Mouse (Mus musculus): ENCODE data around the gene Snupn. TPM values are rescaled to one million over a fixed set of nuclear protein-coding genes. Genes with fewer than 3 reads are reported as not detected.
A peak's percentile ranks its signal among the peaks of the same experiment; 100 is the strongest.
"Not testable (repeated sequence)": the region's sequence is repeated elsewhere in the genome, so short reads cannot be mapped to it uniquely, and the experiment has no call there.

Gene Snupn
- polyA plus RNA-seq, 1 experiment, result 7.7 TPM

- H3K79me2 ChIP-seq (ENCODE audit: control insufficient read depth, insufficient read depth), result peaks cover 59% of the 10 kb centered on the region
- H3K36me3 ChIP-seq (ENCODE audit: control insufficient read depth, insufficient read depth), result no peaks in the 10 kb centered on the region
- peak overlapping the region; percentile 61 for H3K4me3 ChIP-seq (ENCODE audit: insufficient read depth, poor library complexity, severe bottlenecking)
- H3K27me3 ChIP-seq (ENCODE audit: control insufficient read depth, insufficient read depth, insufficient read length), result no peaks in the 10 kb centered on the region
- H3K79me3 ChIP-seq (ENCODE audit: low read depth), result peaks cover 40% of the 10 kb centered on the region
- H3ac ChIP-seq (ENCODE audit: control insufficient read depth, insufficient read length, low read depth), result peak overlapping the region; percentile 62
- no peak for TF ChIP-seq MYOG (IDR thresholded peaks at IDR 0.05; ENCODE audit: control insufficient read depth, extremely low read depth, insufficient read length)
- no peak for TF ChIP-seq MYOD1 (IDR thresholded peaks at IDR 0.05; ENCODE audit: control insufficient read depth, insufficient read length, low read depth)
- TF ChIP-seq MAX (IDR thresholded peaks at IDR 0.05), result no peak
- no peak for TF ChIP-seq CEBPB (IDR thresholded peaks at IDR 0.05; ENCODE audit: low read depth)
- TF ChIP-seq USF1 (IDR thresholded peaks at IDR 0.05; ENCODE audit: low read depth), result no peak
- TF ChIP-seq FOSL1 (IDR thresholded peaks at IDR 0.05; ENCODE audit: insufficient read depth, low read length, poor library complexity, severe bottlenecking), result no peak
- TF ChIP-seq CTCF (IDR thresholded peaks at IDR 0.05; ENCODE audit: control insufficient read depth, insufficient read depth, insufficient read length), result no peak
Observed at GRCm38 (mm10) chr9:56996028-56996346, 45.3 kb downstream of the Snupn start.

- not testable (repeated sequence) for H3K36me3 ChIP-seq (ENCODE audit: control insufficient read depth, insufficient read depth); H3K4me3 ChIP-seq (ENCODE audit: insufficient read depth, poor library complexity, severe bottlenecking); H3K27me3 ChIP-seq (ENCODE audit: control insufficient read depth, insufficient read depth, insufficient read length); H3ac ChIP-seq (ENCODE audit: control insufficient read depth, insufficient read length, low read depth)
- H3K79me2 ChIP-seq (ENCODE audit: control insufficient read depth, insufficient read depth), result peaks cover 72% of the 10 kb centered on the region
- H3K79me3 ChIP-seq (ENCODE audit: low read depth), result peaks cover 46% of the 10 kb centered on the region
Observed at GRCm38 (mm10) chr9:56997206-56997605, 46.5 kb downstream of the Snupn start.

- Histone ChIP-seq H3ac (ENCODE audit: control insufficient read depth, insufficient read length, low read depth) (no peak overlapping the region), H3K4me3 (ENCODE audit: insufficient read depth, poor library complexity, severe bottlenecking) (no peak overlapping the region), H3K79me3 (ENCODE audit: low read depth) (peaks cover 69% of the 10 kb centered on the region), H3K27me3 (ENCODE audit: control insufficient read depth, insufficient read depth, insufficient read length) (no peaks in the 10 kb centered on the region), H3K79me2 (ENCODE audit: control insufficient read depth, insufficient read depth) (peaks cover 100% of the 10 kb centered on the region), H3K36me3 (ENCODE audit: control insufficient read depth, insufficient read depth) (peaks cover 3% of the 10 kb centered on the region)
- TF ChIP-seq CTCF (IDR thresholded peaks at IDR 0.05; ENCODE audit: control insufficient read depth, insufficient read depth, insufficient read length) (no peak), CEBPB (IDR thresholded peaks at IDR 0.05; ENCODE audit: low read depth) (no peak), USF1 (IDR thresholded peaks at IDR 0.05; ENCODE audit: low read depth) (no peak), MYOG (IDR thresholded peaks at IDR 0.05; ENCODE audit: control insufficient read depth, extremely low read depth, insufficient read length) (no peak), FOSL1 (IDR thresholded peaks at IDR 0.05; ENCODE audit: insufficient read depth, low read length, poor library complexity, severe bottlenecking) (no peak), MAX (IDR thresholded peaks at IDR 0.05) (no peak), MYOD1 (IDR thresholded peaks at IDR 0.05; ENCODE audit: control insufficient read depth, insufficient read length, low read depth) (no peak)
Observed at GRCm38 (mm10) chr9:57003011-57003410, 52.3 kb downstream of the Snupn start.

- Histone ChIP-seq H3K27me3 (ENCODE audit: control insufficient read depth, insufficient read depth, insufficient read length) (no peaks in the 10 kb centered on the region), H3K36me3 (ENCODE audit: control insufficient read depth, insufficient read depth) (peaks cover 15% of the 10 kb centered on the region), H3K79me3 (ENCODE audit: low read depth) (peaks cover 39% of the 10 kb centered on the region), H3K79me2 (ENCODE audit: control insufficient read depth, insufficient read depth) (peaks cover 65% of the 10 kb centered on the region), H3ac (ENCODE audit: control insufficient read depth, insufficient read length, low read depth) (no peak overlapping the region), H3K4me3 (ENCODE audit: insufficient read depth, poor library complexity, severe bottlenecking) (no peak overlapping the region)
- TF ChIP-seq MAX (IDR thresholded peaks at IDR 0.05), result no peak
- no peak for TF ChIP-seq FOSL1 (IDR thresholded peaks at IDR 0.05; ENCODE audit: insufficient read depth, low read length, poor library complexity, severe bottlenecking)
- no peak for TF ChIP-seq MYOG (IDR thresholded peaks at IDR 0.05; ENCODE audit: control insufficient read depth, extremely low read depth, insufficient read length)
- no peak for TF ChIP-seq CTCF (IDR thresholded peaks at IDR 0.05; ENCODE audit: control insufficient read depth, insufficient read depth, insufficient read length)
- TF ChIP-seq CEBPB (IDR thresholded peaks at IDR 0.05; ENCODE audit: low read depth), result no peak
- no peak for TF ChIP-seq USF1 (IDR thresholded peaks at IDR 0.05; ENCODE audit: low read depth)
- no peak for TF ChIP-seq MYOD1 (IDR thresholded peaks at IDR 0.05; ENCODE audit: control insufficient read depth, insufficient read length, low read depth)
Observed at GRCm38 (mm10) chr9:57012393-57012792, 61.7 kb downstream of the Snupn start.

GRCm38 (mm10) chr9:57012895-57013294 lies 62.2 kb downstream of the Snupn start:
- H3K27me3 ChIP-seq (ENCODE audit: control insufficient read depth, insufficient read depth, insufficient read length), result no peaks in the 10 kb centered on the region
- peaks cover 35% of the 10 kb centered on the region for H3K79me3 ChIP-seq (ENCODE audit: low read depth)
- peaks cover 62% of the 10 kb centered on the region for H3K79me2 ChIP-seq (ENCODE audit: control insufficient read depth, insufficient read depth)
- H3ac ChIP-seq (ENCODE audit: control insufficient read depth, insufficient read length, low read depth), result no peak overlapping the region
- no peak overlapping the region for H3K4me3 ChIP-seq (ENCODE audit: insufficient read depth, poor library complexity, severe bottlenecking)
- peaks cover 15% of the 10 kb centered on the region for H3K36me3 ChIP-seq (ENCODE audit: control insufficient read depth, insufficient read depth)
- TF ChIP-seq CTCF (IDR thresholded peaks at IDR 0.05; ENCODE audit: control insufficient read depth, insufficient read depth, insufficient read length), result no peak
- no peak for TF ChIP-seq MYOD1 (IDR thresholded peaks at IDR 0.05; ENCODE audit: control insufficient read depth, insufficient read length, low read depth)
- TF ChIP-seq CEBPB (IDR thresholded peaks at IDR 0.05; ENCODE audit: low read depth), result no peak
- TF ChIP-seq USF1 (IDR thresholded peaks at IDR 0.05; ENCODE audit: low read depth), result no peak
- TF ChIP-seq MYOG (IDR thresholded peaks at IDR 0.05; ENCODE audit: control insufficient read depth, extremely low read depth, insufficient read length), result no peak
- TF ChIP-seq MAX (IDR thresholded peaks at IDR 0.05), result no peak
- TF ChIP-seq FOSL1 (IDR thresholded peaks at IDR 0.05; ENCODE audit: insufficient read depth, low read length, poor library complexity, severe bottlenecking), result no peak

- H3K36me3 ChIP-seq (ENCODE audit: control insufficient read depth, insufficient read depth), result peaks cover 13% of the 10 kb centered on the region
- H3K79me3 ChIP-seq (ENCODE audit: low read depth), result peaks cover 29% of the 10 kb centered on the region
- no peaks in the 10 kb centered on the region for H3K27me3 ChIP-seq (ENCODE audit: control insufficient read depth, insufficient read depth, insufficient read length)
- no peak overlapping the region for H3K4me3 ChIP-seq (ENCODE audit: insufficient read depth, poor library complexity, severe bottlenecking)
- H3K79me2 ChIP-seq (ENCODE audit: control insufficient read depth, insufficient read depth), result peaks cover 53% of the 10 kb centered on the region
- no peak for TF ChIP-seq CEBPB (IDR thresholded peaks at IDR 0.05; ENCODE audit: low read depth)
- TF ChIP-seq MYOG (IDR thresholded peaks at IDR 0.05; ENCODE audit: control insufficient read depth, extremely low read depth, insufficient read length), result no peak
- H3ac ChIP-seq (ENCODE audit: control insufficient read depth, insufficient read length, low read depth), result no peak overlapping the region
Observed at GRCm38 (mm10) chr9:57013756-57014155, 63.1 kb downstream of the Snupn start.
